Mouse (Mus musculus): ENCODE measurements around the gene Fignl1.
A peak's percentile ranks its signal among the peaks of the same experiment; 100 is the strongest.

Gene Fignl1

DNA sequence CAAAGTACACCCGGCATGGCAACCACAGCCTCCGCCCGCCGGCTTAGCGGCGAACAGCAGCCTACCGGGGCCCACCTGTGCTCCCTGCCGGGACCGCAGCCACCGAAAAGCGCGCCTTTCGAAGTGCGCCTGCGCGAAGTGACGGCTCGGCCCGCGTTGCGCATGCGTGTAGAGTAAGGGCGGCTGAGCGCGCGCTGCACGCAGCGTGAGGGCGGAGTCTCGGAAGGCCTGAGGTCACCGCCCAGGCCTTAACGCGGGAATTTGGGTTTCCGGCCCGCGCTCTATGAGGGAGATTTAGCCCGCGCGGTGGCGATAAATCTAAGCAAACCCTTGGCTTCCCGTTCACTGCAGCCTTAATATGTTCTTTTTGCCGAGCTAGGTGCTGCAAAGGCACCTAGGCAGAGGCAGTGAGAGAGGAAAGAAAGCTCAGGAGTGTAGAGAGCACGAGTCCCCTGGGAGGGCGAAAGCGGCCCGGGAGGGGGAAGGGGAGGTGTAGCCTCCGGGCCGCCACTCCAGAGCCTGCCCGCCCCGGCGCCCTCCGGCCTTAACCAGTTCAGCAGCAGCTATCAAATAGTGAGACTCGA, at the start of gene Fignl1:
TSS of gene Fignl1 (minus strand) at position 143 of the 584 bp plus-strand sequence.
- peak; percentile 97 to 98 for DNase-seq (ENCODE audit: low spot score in 2 of 2)

- no peak for DNase-seq (ENCODE audit: low spot score in 2 of 2)
Measured at GRCm38 (mm10) chr11:11856959-11857358, 48.2 kb upstream of the Fignl1 start.

DNA sequence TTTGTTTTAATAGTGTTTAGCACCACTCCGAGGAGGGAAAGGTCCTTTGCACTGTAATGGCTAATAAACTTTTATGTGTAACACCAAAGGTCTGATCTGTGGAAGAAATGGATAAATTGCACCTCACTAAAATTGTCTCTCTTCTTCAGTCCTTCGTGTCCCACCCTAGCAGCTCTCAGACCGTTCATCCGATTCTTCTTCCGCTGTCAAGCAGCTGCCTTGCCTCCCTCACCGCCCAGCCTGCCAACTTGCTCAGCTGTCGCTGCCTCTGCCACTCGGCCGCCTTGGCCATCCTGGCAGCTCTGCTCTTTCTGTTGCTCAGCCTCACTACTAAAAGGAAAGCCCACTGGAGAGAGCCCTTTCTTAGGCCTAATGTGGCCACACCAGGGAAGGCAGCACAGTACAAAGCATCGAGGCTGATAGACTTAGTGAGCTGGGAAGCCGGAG, 46.9 kb upstream of the Fignl1 start:
- no peak for DNase-seq (ENCODE audit: low spot score in 2 of 2)

DNA sequence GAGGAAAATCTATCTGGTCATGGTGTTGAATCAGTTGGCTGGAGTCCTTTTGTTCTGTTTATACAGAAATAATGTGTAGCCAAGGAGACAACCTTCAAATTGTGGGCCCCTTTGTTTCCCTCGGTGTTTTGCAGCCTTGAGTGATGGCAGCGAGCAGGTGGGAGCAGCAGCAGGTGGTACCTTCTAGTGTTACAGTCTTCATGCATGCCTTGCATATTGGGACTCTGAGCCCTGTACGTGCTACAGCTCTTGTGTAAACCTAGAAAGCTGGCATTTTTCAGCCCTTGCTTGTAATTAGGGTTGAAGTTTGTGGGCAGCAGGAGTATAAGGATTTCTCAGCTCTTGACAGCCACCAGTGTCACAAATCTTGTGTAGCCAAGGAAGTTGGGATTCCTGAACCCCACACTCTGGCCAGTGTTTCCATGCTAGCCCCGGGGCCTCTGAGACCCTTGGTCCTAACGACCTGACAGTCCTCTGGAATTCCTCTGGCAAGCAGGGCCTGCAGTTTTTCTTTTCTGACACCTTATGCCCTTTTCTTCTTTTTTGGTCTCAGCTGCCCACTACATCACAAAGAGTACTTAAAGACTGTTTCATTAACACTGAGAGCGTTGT, 46.4 kb upstream of the Fignl1 start:
- no peak for DNase-seq (ENCODE audit: low spot score in 2 of 2)

DNA sequence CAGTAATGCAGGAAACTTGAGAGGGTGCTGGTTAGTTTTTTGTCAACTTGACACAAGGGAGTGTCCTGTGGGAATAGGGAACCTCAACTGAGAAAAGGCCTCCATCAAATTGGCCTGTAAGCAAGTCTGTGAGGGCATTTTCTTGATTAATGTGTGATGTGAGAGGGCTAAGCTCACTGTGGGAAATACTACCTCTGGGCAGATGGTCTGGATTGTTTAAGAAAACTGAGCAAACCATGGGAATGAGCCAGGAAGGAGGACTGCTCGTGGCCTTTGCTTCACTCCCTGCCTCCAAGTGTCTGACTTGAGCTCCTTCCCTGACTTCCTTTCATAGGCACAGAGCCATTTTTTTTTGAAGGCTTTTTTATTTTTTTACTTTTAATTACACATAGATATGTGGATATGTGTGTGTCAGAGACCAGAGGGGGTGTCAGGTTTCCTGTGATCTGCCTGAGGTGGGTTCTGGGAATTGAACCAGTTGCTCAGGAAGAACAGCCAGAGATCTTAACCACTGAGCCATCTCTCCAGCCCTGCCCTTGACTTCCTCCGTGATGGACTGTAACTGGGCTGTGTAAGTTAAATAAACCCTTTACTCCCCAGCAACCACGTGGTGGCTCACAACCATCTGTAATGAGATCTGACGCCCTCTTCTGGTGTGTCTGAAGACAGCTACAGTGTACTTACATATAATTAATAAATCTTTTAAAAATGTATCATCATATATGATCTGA, 45.1 kb upstream of the Fignl1 start:
- no peak for DNase-seq (ENCODE audit: low spot score in 2 of 2)

GRCm38 (mm10) chr11:11851957-11852505, 43.3 kb upstream of the Fignl1 start:
- no peak for DNase-seq (ENCODE audit: low spot score in 2 of 2)

GRCm38 (mm10) chr11:11850476-11851267, 41.9 kb upstream of the Fignl1 start:
- no peak for DNase-seq (ENCODE audit: low spot score in 2 of 2)

- no peak for DNase-seq (ENCODE audit: low spot score in 2 of 2)
Measured at GRCm38 (mm10) chr11:11849513-11850311, 41.0 kb upstream of the Fignl1 start.

GRCm38 (mm10) chr11:11848467-11848866, 39.7 kb upstream of the Fignl1 start:
- no peak for DNase-seq (ENCODE audit: low spot score in 2 of 2)

- DNase-seq (ENCODE audit: low spot score in 2 of 2), result no peak
Measured at GRCm38 (mm10) chr11:11845044-11845443, 36.3 kb upstream of the Fignl1 start.

- DNase-seq (ENCODE audit: low spot score in 2 of 2), result no peak
Measured at GRCm38 (mm10) chr11:11844367-11844971, 35.7 kb upstream of the Fignl1 start.

DNA sequence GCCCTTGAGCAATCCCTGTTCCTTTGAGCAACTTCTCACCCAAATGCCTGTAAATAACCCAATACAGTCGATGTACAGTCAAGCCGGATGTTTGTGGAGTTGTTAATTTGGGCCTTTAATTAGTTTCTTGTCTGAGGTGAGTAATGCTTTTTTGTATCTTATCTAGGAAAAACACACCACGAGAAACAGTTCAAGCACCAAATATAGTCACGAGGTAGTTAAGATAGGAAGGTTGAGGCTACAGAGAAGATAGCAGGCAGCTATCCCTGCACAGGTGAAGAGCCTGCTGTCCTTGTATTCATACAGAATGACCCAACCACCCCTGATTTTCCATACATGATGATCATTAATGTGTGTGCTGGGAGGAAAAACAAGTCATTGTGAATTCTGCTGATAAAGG, 32.8 kb upstream of the Fignl1 start:
- DNase-seq (ENCODE audit: low spot score in 2 of 2), result no peak

- no peak for DNase-seq (ENCODE audit: low spot score in 2 of 2)
Measured at GRCm38 (mm10) chr11:11840746-11841145, 32.0 kb upstream of the Fignl1 start.

GRCm38 (mm10) chr11:11839874-11840273, 31.1 kb upstream of the Fignl1 start:
- no peak for DNase-seq (ENCODE audit: low spot score in 2 of 2)

DNA sequence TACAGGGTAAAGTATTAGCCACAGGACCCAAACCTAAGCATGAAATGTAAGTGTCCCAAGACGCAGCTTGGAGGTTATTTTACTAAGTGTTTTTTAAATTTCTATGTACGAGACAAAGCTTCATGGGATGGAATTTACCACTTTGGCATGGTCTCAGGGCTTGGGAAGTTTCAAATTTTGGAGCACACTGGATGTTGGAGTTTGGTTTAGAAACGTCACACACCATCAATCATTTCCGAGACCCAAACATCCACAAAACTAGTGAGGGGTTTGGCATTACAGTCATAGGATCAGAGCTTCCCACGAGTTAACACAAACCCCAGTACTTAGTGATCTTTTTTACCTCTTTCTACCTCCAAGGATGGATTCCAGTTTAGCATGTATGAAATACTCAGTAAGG, 28.6 kb upstream of the Fignl1 start:
- no peak for DNase-seq (ENCODE audit: low spot score in 2 of 2)

- DNase-seq (ENCODE audit: low spot score in 2 of 2), result no peak
Measured at GRCm38 (mm10) chr11:11836713-11837370, 28.1 kb upstream of the Fignl1 start.

DNA sequence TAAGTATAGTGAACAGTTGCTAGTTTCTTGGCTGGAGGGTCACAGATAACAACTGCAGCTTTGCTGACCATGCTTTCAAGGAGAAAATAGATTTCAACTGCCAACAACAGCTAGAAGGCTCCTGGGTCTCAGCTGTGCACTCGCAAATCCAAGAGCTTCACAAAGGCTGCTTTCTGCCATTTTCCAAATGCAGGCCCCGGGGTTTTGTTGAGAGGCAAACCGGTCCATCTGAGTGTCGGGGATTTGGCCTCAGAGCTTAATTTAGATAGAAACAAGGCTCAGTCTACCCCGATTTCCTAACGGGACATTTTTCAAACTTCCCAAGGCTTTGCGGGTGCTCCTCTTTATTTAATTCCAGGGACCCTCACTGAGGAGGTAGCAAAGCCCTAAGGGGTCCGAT, 27.5 kb upstream of the Fignl1 start:
- no peak for DNase-seq (ENCODE audit: low spot score in 2 of 2)

DNA sequence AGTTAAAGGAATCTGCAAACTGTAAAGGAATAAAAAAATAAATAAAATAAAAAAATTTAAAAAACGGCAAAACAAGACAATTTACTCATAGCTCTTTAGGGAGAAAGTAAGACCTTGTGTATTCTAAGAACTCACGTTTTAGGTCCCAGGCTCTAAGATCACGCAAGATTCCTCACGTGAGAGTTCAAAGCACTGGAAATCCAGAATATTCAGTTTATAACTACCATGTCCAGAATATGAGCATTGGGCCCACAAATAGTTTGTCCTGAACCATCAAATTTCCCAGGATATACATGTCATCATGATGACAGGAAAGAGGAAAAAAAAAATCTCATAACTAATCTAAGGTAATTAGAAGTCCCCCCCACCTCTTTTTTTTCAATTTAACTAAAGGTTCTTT, 27.0 kb upstream of the Fignl1 start:
- no peak for DNase-seq (ENCODE audit: low spot score in 2 of 2)

- DNase-seq (ENCODE audit: low spot score in 2 of 2), result no peak
Measured at GRCm38 (mm10) chr11:11835361-11835760, 26.6 kb upstream of the Fignl1 start.

GRCm38 (mm10) chr11:11833100-11833499, 24.3 kb upstream of the Fignl1 start:
- DNase-seq (ENCODE audit: low spot score in 2 of 2), result no peak
